Mouse (Mus musculus): Measurements from ENCODE around the gene Thyn1.

Thyn1 gene

DNA sequence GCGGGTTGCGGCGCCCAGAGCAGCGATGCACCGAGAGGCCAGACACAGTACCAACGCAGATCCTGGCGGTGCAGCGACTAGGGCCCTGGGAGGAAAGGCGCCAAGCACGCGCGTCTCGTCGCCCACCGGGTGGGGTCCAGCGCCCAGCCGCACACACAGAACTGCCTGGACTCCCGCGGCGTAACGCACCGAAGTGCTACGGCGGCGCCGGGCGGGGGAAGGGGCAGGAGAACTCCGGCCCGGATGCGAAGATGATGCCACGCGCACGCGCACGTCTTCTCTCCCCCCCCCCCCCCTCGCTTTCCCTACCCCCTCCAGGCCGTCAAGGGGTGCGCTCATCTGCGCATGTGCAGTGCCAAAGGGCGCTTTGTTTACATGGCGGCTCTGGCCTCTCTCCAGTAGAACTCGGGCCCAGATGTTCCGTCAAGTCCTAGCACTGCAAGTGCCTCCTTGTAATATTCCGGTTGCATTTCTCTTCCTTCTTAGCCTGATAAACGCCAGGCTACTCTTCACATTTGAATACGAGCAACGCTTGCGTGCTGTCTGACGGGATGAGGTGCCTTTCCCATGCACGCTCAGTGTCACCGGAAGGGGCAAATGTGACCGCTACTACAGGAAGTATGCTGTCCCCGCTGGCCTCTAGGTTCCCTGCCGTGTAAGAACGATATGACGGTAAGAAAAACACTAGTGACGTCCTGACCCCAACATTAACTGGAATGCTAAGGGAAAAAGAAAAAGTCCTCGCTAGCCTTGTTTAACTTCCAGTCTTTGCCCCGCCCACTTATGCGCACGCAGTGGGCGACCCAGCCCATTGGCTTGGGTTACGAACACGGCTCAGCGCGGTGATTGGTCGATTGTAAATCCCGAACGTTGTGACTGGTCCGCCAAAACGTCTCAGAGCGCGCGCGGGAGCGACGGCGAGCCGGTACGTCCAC, 30.6 kb downstream of the Thyn1 start, which contains the start of the genes Vps26b and Ncapd3:
TSS of gene Vps26b (minus strand) at position 238 of the 935 bp plus-strand sequence.
TSS of gene Ncapd3 (plus strand) at position 348 of the 935 bp plus-strand sequence.
- CTCF ChIA-PET, result no interaction called here

DNA sequence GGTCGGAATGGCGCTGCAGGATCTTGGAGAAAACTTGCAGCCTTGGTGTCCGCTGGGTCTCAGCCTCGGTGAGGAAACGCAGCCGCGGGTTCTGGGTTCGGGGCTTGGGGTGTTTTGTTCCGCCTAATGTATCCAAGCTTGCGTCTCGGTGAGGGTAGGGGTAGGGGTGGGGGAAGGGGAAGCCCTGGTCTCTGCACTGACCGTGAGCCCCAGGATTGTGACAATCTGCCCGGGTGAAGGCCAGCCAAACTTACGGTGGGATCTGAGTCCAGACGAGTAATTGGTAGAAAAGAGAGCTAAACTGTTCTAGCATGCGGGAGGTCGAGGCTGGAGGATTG, 31.2 kb downstream of the Thyn1 start:
- CTCF ChIA-PET, result no interaction called here

DNA sequence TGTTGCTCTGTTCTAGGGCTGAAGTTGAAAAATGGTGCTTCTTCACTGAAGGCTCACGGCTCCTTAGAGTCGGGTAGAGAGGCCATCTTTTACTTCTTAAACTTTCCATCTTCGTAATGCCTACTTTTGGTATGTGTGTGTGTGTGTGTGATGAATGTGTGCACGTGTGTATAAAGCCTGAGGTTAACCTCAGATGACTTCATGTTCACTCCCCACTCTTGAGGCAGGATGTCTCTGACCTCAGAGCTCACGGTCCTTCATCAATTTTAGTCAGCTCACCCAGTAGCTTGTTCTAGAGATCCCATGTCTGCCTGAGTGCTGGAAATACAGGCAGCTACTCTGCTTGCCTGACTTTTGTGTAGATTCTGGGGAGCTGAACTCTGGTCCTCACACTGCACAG, 44.4 kb downstream of the Thyn1 start:
- CTCF ChIA-PET, result no interaction called here

DNA sequence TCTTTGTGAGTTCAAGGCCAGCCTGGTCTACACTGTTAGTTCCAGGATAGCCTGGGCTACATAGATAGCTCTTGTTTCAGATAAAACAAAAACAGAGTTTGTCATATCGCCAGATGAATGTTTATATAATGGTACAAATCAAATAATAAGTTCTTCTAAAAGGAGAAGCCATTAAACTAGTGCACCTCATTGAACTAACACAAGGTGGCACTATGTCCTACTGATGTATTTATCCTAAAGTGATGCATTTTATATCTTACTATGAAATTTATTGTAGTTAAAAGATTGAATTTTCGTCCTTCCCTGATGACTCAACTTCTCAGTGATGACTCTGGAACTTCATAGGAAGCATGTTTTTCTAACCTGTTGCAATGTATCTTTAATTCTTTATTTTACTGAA, 50.0 kb downstream of the Thyn1 start:
- CTCF ChIA-PET, result interaction anchor here (0.7 kb wide), 1 partner anchor 826 kb away, joined by 3 read pairs; no protein-coding TSS in a partner anchor
